Mouse (Mus musculus) left cerebral cortex, postnatal 4 days (tissue): ENCODE data around the gene Cactin. TPM values are rescaled to one million over a fixed set of nuclear protein-coding genes. Genes with fewer than 3 reads are reported as not detected.

Experiments
- DNase-seq: peaks from one replicate; pipeline ENCODE4 v3.0.0-alpha.2; 2022
- intact Hi-C: fragments of 180-260 bp; cut with DNase I; formaldehyde crosslinking; loops from one replicate; pipeline ENCODE4 v1.15.1; 2025
- total RNA-seq, 2 experiments: library from RNA; stranded (reverse); gene quantifications; 2 replicates each; pipeline ENCODE4 v1.2.3; 2021

Cactin gene
- total RNA-seq = 10 to 100 TPM; 26.5 to 26.9 TPM

GRCm38 (mm10) chr10:81320550-81321347 lies at the start of gene Cactin:
Gene Cactin (plus strand): TSS chr10:81321103.
- intact Hi-C loops = no loop called here

GRCm38 (mm10) chr10:81272356-81272755 lies 48.5 kb upstream of the Cactin start:
- intact Hi-C loops = no loop called here
- DNase-seq = no peak

More at GRCm38 (mm10) chr10:81320550-81321347, at the start of gene Cactin:
- DNase-seq = peak; percentile 100

- intact Hi-C loops = no loop called here
- no peak for DNase-seq
Measured at GRCm38 (mm10) chr10:81273842-81274241, 47.1 kb upstream of the Cactin start.

GRCm38 (mm10) chr10:81277676-81278075 lies 43.2 kb upstream of the Cactin start:
- intact Hi-C loops = no loop called here

GRCm38 (mm10) chr10:81279496-81279895 lies 41.4 kb upstream of the Cactin start:
- intact Hi-C loops = no loop called here
- DNase-seq = no peak

More at GRCm38 (mm10) chr10:81277676-81278075, 43.2 kb upstream of the Cactin start:
- peak; percentile 70 for DNase-seq

GRCm38 (mm10) chr10:81284189-81284588 lies 36.7 kb upstream of the Cactin start:
- intact Hi-C loops = loop anchor here (10.0 kb wide), 1 partner anchor 171 kb away; the partner anchor contains the start of gene Nfic
- DNase-seq = no peak

- intact Hi-C loops = loop anchor here (5.0 to 10.0 kb wide), 2 partner anchors 68 to 170 kb away; partner anchors contain the start of genes Hmg20b and Nfic
- DNase-seq = no peak
Measured at GRCm38 (mm10) chr10:81284719-81285118, 36.2 kb upstream of the Cactin start.

GRCm38 (mm10) chr10:81285694-81286450 lies 35.0 kb upstream of the Cactin start:
- intact Hi-C loops = loop anchor here (5.0 to 10.0 kb wide), 2 partner anchors 66 to 169 kb away; partner anchors contain the start of genes Hmg20b and Nfic
- peak; percentile 90 for DNase-seq

GRCm38 (mm10) chr10:81286586-81286985 lies 34.3 kb upstream of the Cactin start:
- intact Hi-C loops = loop anchor here (5.0 to 10.0 kb wide), 2 partner anchors 66 to 168 kb away; partner anchors contain the start of genes Hmg20b and Nfic
- no peak for DNase-seq

GRCm38 (mm10) chr10:81287513-81288157 lies 33.3 kb upstream of the Cactin start:
- intact Hi-C loops = loop anchor here (5.0 to 10.0 kb wide), 2 partner anchors 65 to 167 kb away; partner anchors contain the start of genes Hmg20b and Nfic
- peak; percentile 58 for DNase-seq

GRCm38 (mm10) chr10:81288601-81289000 lies 32.3 kb upstream of the Cactin start:
- intact Hi-C loops = loop anchor here (5.0 to 10.0 kb wide), 2 partner anchors 64 to 166 kb away; partner anchors contain the start of genes Hmg20b and Nfic
- peak; percentile 51 for DNase-seq

- peak; percentile 75 for DNase-seq
- intact Hi-C loops = loop anchor here (5.0 to 10.0 kb wide), 2 partner anchors 63 to 166 kb away; partner anchors contain the start of genes Hmg20b and Nfic
Measured at GRCm38 (mm10) chr10:81289278-81289677, 31.6 kb upstream of the Cactin start.

- no peak for DNase-seq
- intact Hi-C loops = loop anchor here (5.0 to 10.0 kb wide), 2 partner anchors 62 to 165 kb away; partner anchors contain the start of genes Hmg20b and Nfic
Measured at GRCm38 (mm10) chr10:81289811-81290210, 31.1 kb upstream of the Cactin start.

GRCm38 (mm10) chr10:81290698-81291460 lies 30.0 kb upstream of the Cactin start:
- intact Hi-C loops = no loop called here
- no peak for DNase-seq

- no peak for DNase-seq
- intact Hi-C loops = loop anchor here (2.0 kb wide), 1 partner anchor 27 kb away; no protein-coding TSS in a partner anchor
Measured at GRCm38 (mm10) chr10:81291511-81292104, 29.3 kb upstream of the Cactin start, which contains the start of gene Tjp3. Gene Tjp3 (minus strand): TSS chr10:81291581.

GRCm38 (mm10) chr10:81292554-81293333 lies 28.2 kb upstream of the Cactin start, which contains the start of gene Pip5k1c:
Gene Pip5k1c (plus strand): TSS chr10:81292963.
- intact Hi-C loops = loop anchor here (2.0 kb wide), 1 partner anchor 26 kb away; no protein-coding TSS in a partner anchor
- DNase-seq = peak; percentile 100

GRCm38 (mm10) chr10:81293334-81294030 lies 27.4 kb upstream of the Cactin start:
- intact Hi-C loops = loop anchor here (2.0 kb wide), 1 partner anchor 25 kb away; no protein-coding TSS in a partner anchor

More at GRCm38 (mm10) chr10:81293334-81294030, 27.4 kb upstream of the Cactin start:
- no peak for DNase-seq
